Mouse (Mus musculus) lung, postnatal 0 days (tissue): Measurements from ENCODE around the gene Gsdma2.

Experiments used
- CTCF ChIP-seq: IDR thresholded peaks from 2 replicates; pipeline ENCODE4 v1.5.1; 2016; ENCODE audit warnings: antibody characterized with exemption, mild to moderate bottlenecking
- EP300 ChIP-seq: IDR thresholded peaks from 2 replicates; pipeline ENCODE4 v1.6.1; 2016; ENCODE audit warnings: antibody characterized with exemption, mild to moderate bottlenecking, control low read depth

DNA sequence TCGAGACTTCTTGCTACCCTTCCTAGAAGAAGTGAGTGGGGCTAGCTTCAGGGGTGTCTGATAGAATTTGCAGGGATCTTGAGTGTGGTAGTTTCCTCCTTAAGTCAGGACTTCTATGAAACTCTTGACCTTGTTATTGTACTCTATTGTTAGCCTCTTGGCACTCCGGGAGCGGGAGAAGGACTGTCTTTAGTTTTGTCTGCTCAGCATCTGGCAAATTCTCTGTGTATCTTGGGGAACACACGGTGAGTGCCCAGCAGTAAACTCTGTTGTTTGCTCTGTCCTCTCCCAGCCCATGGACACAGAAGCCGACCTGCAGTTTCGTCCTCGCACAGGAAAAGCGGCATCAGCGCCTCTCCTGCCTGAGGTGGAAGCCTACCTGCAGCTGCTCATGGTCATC lies 39.1 kb downstream of the Gsdma2 start:
- TF ChIP-seq EP300 (no peak), CTCF (no peak)
